Mouse (Mus musculus) myocyte (in vitro differentiated cells): ENCODE measurements around the gene Arpc5.

Experiments used
- E2F4 ChIP-seq: IDR thresholded peaks from one replicate; pipeline ENCODE4 v1.6.1; 2011; ENCODE audit warnings: mild to moderate bottlenecking, control low read depth, moderate library complexity; ENCODE audit not compliant: insufficient read depth
- MYOG ChIP-seq, 3 experiments: IDR thresholded peaks; one replicate each; pipeline ENCODE4 v1.6.1; 2011; ENCODE audit warnings: control low read depth in 2 of 3, low read depth in 2 of 3, mild to moderate bottlenecking in 2 of 3; ENCODE audit not compliant: insufficient read length in 2 of 3, control insufficient read depth in 1 of 3, insufficient read depth in 1 of 3
- POLR2A ChIP-seq: IDR thresholded peaks from one replicate; pipeline ENCODE4 v1.6.1; 2011; ENCODE audit warnings: low read depth, mild to moderate bottlenecking, control low read depth, moderate library complexity; ENCODE audit not compliant: insufficient read length

DNA sequence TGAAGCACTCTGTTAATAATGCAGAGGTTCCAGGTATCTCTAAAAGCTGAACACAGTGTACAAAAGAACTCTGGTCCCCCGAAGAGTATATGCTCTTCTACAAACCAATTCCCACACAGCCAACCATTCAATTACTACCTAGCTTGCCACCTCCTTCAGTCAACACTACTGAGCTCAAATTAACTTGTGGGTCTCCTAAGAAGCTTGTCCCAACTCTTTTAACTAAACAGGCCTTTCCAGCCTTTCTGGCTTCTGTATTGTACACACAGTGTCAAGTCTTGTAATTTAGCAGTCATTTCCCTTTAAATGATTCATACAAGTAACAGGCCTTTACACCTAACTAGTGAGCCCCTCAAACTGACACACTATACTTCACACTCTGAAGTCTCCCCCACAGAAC is 49.0 kb upstream of the Arpc5 start:
- TF ChIP-seq MYOG (IDR thresholded peaks at IDR 0.05; ENCODE audit: control insufficient read depth in 1 of 3, insufficient read depth in 1 of 3, insufficient read length in 2 of 3, low read depth in 2 of 3) (no peak), E2F4 (no peak), POLR2A (no peak)
